Mouse (Mus musculus) ES-E14 (cell line): ENCODE measurements around the gene Amh. TPM values are rescaled to one million over a fixed set of nuclear protein-coding genes. Genes with fewer than 3 reads are reported as not detected.
A peak's percentile ranks its signal among the peaks of the same experiment; 100 is the strongest.
"Not testable (repeated sequence)": the region's sequence is repeated elsewhere in the genome, so short reads cannot be mapped to it uniquely, and the experiment has no call there.

ENCODE experiments used
- DNase-seq: peaks from one replicate; pipeline ENCODE4 v3.0.0-alpha.2; 2013; ENCODE audit warnings: low read depth, low spot score
- H3K27ac ChIP-seq: 2 replicates; pipeline ENCODE4 v1.5.1; 2012; ENCODE audit warnings: low read depth, mild to moderate bottlenecking, low read length, moderate library complexity, mixed read lengths; ENCODE audit not compliant: poor library complexity, insufficient read depth, severe bottlenecking
- H3K36me3 ChIP-seq: 2 replicates; pipeline ENCODE4 v1.6.1; 2012; ENCODE audit warnings: mild to moderate bottlenecking, low read length, moderate library complexity, mixed read lengths; ENCODE audit not compliant: control insufficient read depth, poor library complexity, insufficient read depth, severe bottlenecking
- H3K4me1 ChIP-seq, 2 experiments: fragments of 150-350 bp in 1 of 2; sonication (generic) in 1 of 2; 2 replicates each; pipeline ENCODE4 v1.6.1; 2012; ENCODE audit warnings: low read length in 2 of 2, mild to moderate bottlenecking in 1 of 2, mixed read lengths in 1 of 2; ENCODE audit not compliant: control insufficient read depth in 2 of 2, insufficient read depth in 2 of 2, poor library complexity in 1 of 2
- H3K4me3 ChIP-seq, 2 experiments: fragments of 150-350 bp in 1 of 2; sonication (generic) in 1 of 2; 2 replicates each; pipeline ENCODE4 v1.5.1; 2012; ENCODE audit warnings: low read length in 2 of 2, low read depth in 1 of 2, mild to moderate bottlenecking in 1 of 2, mixed read lengths in 1 of 2; ENCODE audit not compliant: insufficient read depth in 1 of 2, poor library complexity in 1 of 2, severe bottlenecking in 1 of 2
- H3K9ac ChIP-seq: 2 replicates; pipeline ENCODE4 v1.6.1; 2012; ENCODE audit warnings: low read depth, mild to moderate bottlenecking, low read length, mixed read lengths; ENCODE audit not compliant: poor library complexity, insufficient read depth, severe bottlenecking
- H3K9me3 ChIP-seq: fragments of 150-350 bp; sonication (generic); 2 replicates; pipeline ENCODE4 v1.6.1; 2012; ENCODE audit warnings: low read depth, mild to moderate bottlenecking, low read length; ENCODE audit not compliant: control insufficient read depth, insufficient read depth
- CHD2 ChIP-seq: IDR thresholded peaks from 2 replicates; pipeline ENCODE4 v1.6.1; 2014; ENCODE audit warnings: mild to moderate bottlenecking, low read depth, low read length, inconsistent platforms
- HCFC1 ChIP-seq: IDR thresholded peaks from 2 replicates; pipeline ENCODE4 v1.6.1; 2012; ENCODE audit warnings: low read length, inconsistent platforms, borderline replicate concordance; ENCODE audit not compliant: insufficient read depth
- MAFK ChIP-seq: IDR thresholded peaks from 2 replicates; pipeline ENCODE4 v1.6.1; 2014; ENCODE audit warnings: mild to moderate bottlenecking, low read depth, low read length, inconsistent platforms; ENCODE audit not compliant: insufficient read depth
- ZC3H11A ChIP-seq: IDR thresholded peaks from 2 replicates; pipeline ENCODE4 v1.6.1; 2012; ENCODE audit warnings: low read depth, mild to moderate bottlenecking, inconsistent platforms, low read length, borderline replicate concordance
- ZNF384 ChIP-seq: IDR thresholded peaks from 2 replicates; pipeline ENCODE4 v1.6.1; 2012; ENCODE audit warnings: low read depth, low read length, inconsistent platforms
- in situ Hi-C, 2 experiments: fragments of 600-800 bp; cut with MboI; formaldehyde crosslinking; loops; one replicate each; pipeline ENCODE4 v1.15.1; 2025; ENCODE audit warnings: low sequenced_read_pairs in 2 of 2, inconsistent platforms in 1 of 2; ENCODE audit not compliant: unreplicated experiment in 2 of 2
- total RNA-seq: library from RNA; depleted of rRNA; stranded (reverse); fragments of 300-350 nt; gene quantifications from 2 replicates; pipeline ENCODE4 v1.2.3, GENCODE M21; 2012

Amh gene
- total RNA-seq, 1 experiment, result 1.0 TPM

GRCm38 (mm10) chr10:80810084-80810483 is 5.0 kb downstream of the Amh start:
- peaks cover 3% of the 10 kb centered on the region; the same call in 1 of the 2 replicates for H3K36me3 ChIP-seq
- peak overlapping the region; percentile 45 to 51 for H3K4me3 ChIP-seq
- peaks cover 10 to 12% of the 10 kb centered on the region in 2 experiments; a peak in 3 of 4 replicates for H3K4me1 ChIP-seq
- H3K27ac ChIP-seq, result no peak overlapping the region
- in situ Hi-C loops, result no loop called here
- H3K9ac ChIP-seq, result 0 out of 2 replicates have a peak overlapping the region, but pooled peaks have one; percentile 36
- no peak for DNase-seq
- H3K9me3 ChIP-seq, result no peaks in the 10 kb centered on the region
- TF ChIP-seq ZC3H11A, result no peak
- no peak for TF ChIP-seq ZNF384
- TF ChIP-seq HCFC1, result no peak
- TF ChIP-seq CHD2, result no peak
- no peak for TF ChIP-seq MAFK

DNA sequence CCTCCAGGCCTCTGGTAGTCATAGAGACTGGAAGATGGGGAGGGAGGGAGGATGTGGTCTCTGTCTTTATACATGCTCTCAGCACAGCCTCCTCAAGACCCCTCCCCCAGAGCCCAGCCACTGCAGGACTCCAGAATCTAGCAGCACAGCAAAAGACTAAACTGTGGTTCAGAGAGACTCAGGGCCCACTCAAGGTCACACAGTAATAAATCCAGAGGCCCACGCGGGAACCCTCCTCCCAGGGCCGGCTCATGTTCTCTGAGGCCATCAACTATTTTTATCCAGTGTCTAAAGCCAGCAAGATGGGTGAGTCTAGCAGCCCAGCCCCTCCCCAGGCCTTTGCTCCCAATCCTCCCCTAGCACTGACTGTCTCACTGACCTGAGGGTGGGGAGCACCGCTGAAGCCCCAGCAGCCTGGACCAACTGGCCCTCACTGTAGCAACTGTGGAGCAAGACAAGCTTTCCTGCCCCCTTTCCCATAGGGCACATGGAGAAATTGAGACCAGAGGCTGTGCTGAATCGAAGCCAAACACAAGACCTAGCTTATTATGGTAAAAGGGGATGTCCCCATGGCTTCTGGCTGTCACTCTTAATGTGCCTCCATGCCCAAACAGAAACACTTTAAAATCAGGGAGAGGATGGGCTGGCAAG is 7.5 kb downstream of the Amh start:
- in situ Hi-C loops, result no loop called here
- no peak overlapping the region for H3K4me3 ChIP-seq
- no peak overlapping the region for H3K27ac ChIP-seq
- H3K4me1 ChIP-seq, result peaks cover 10% of the 10 kb centered on the region in 2 experiments; a peak in 3 of 4 replicates
- H3K9me3 ChIP-seq, result no peaks in the 10 kb centered on the region
- no peaks in the 10 kb centered on the region for H3K36me3 ChIP-seq
- no peak for DNase-seq
- no peak for TF ChIP-seq HCFC1
- TF ChIP-seq ZC3H11A, result no peak
- no peak for TF ChIP-seq CHD2
- no peak for TF ChIP-seq ZNF384
- no peak for TF ChIP-seq MAFK
- no peak overlapping the region for H3K9ac ChIP-seq

DNA sequence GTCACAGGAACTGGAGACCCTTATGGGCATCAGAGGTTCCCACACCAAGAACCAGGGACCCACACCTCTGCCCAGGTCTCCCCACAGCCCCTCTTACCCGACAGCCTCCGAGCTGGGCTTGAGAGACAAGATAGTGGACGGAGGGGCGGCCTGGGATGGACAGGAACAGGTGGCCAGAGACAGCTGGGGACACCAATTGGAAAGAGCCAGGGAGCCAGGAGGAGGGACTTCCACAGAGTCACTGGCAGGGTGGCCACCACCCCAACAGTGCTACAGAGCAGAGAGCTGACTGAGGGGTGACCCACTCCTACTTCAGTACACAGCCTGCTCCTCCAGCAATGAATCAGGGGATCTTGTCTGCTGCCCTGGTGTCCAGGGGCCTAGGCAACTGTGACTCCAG is 8.3 kb downstream of the Amh start, which contains the start of gene Jsrp1:
Gene Jsrp1 (minus strand): TSS at position 133 of the 400 bp plus-strand sequence.
- no peaks in the 10 kb centered on the region for H3K36me3 ChIP-seq
- TF ChIP-seq ZC3H11A (no peak), MAFK (no peak), CHD2 (no peak), HCFC1 (no peak), ZNF384 (no peak)
- no peak for DNase-seq
- no peak within 1 kb of the TSS for H3K4me3 ChIP-seq
- H3K27ac ChIP-seq, result no peak within 1 kb of the TSS
- H3K9ac ChIP-seq, result no peak within 1 kb of the TSS
- in situ Hi-C loops, result no loop called here
- peaks cover 8 to 13% of the 10 kb centered on the region in 2 experiments; a peak in 3 of 4 replicates for H3K4me1 ChIP-seq
- H3K9me3 ChIP-seq, result no peaks in the 10 kb centered on the region

GRCm38 (mm10) chr10:80814800-80815199 is 9.8 kb downstream of the Amh start:
- in situ Hi-C loops, result no loop called here
- no peak for DNase-seq
- Histone ChIP-seq H3K4me3 (no peak overlapping the region), H3K4me1 (peaks cover 0 to 6% of the 10 kb centered on the region in 2 experiments; a peak in 2 of 4 replicates), H3K36me3 (no peaks in the 10 kb centered on the region), H3K27ac (no peak overlapping the region), H3K9me3 (no peaks in the 10 kb centered on the region), H3K9ac (no peak overlapping the region)
- TF ChIP-seq MAFK (no peak), CHD2 (no peak), ZNF384 (no peak), HCFC1 (no peak), ZC3H11A (no peak)

- H3K36me3 ChIP-seq, H3K4me1 ChIP-seq, DNase-seq, H3K27ac ChIP-seq, H3K4me3 ChIP-seq, H3K9me3 ChIP-seq, H3K9ac ChIP-seq, in situ Hi-C loops: not testable (repeated sequence)
Observed at GRCm38 (mm10) chr10:80816303-80816702, 11.3 kb downstream of the Amh start.
